8 mouse cellular contexts compared by ENCODE assay signal in genomic region chr1:57394051-57394450, GRCm38 (mm10). TPM values are rescaled to one million over a fixed set of nuclear protein-coding genes. Genes with fewer than 3 reads are reported as not detected.
DNase-seq lines count a peak whose midpoint lies in the region; ATAC-seq and TF ChIP-seq lines count a peak whose summit lies in the region.

No protein-coding gene starts in this region.

- H3K36me3 ChIP-seq in heart, adult 2 months (ENCODE audit: control insufficient read depth, insufficient read depth, low read length): 0 out of 2 replicates have a peak, but pooled peaks cover 2% of the 10 kb centered on the region
- peaks cover 51% of the 10 kb centered on the region for H3K36me3 ChIP-seq in lung, embryonic 14.5 days (ENCODE audit: insufficient read depth)

- peak; percentile 42 to 56; a peak in 2 of 4 replicates for ATAC-seq in hematopoietic stem cell, adult 5-6 weeks (replicated peaks in 1 of 2; ENCODE audit: insufficient read depth in 1 of 2, low FRiP score in 2 of 2, low TSS enrichment in 1 of 2, low read depth in 1 of 2, poor library complexity in 2 of 2, severe bottlenecking in 2 of 2)
- ATAC-seq in lung, embryonic 14.5 days (ENCODE audit: insufficient read depth): no peak

- H3K9ac ChIP-seq in heart, adult 2 months (ENCODE audit: low read depth, low read length): no peak overlapping the region
- no peak overlapping the region for H3K9ac ChIP-seq in lung, embryonic 14.5 days

- no peak overlapping the region for H3K27ac ChIP-seq in heart, adult 2 months
- H3K27ac ChIP-seq in lung, embryonic 14.5 days (ENCODE audit: low read depth): no peak overlapping the region

- H3K9me3 ChIP-seq in lung, embryonic 14.5 days (ENCODE audit: low read depth, low read length): no peaks in the 10 kb centered on the region

- H3K4me3 ChIP-seq in heart, adult 2 months: no peak overlapping the region
- no peak overlapping the region for H3K4me3 ChIP-seq in lung, embryonic 14.5 days (ENCODE audit: low read depth, low read length)

- H3K79me2 ChIP-seq in heart, adult 2 months (replicated peaks; ENCODE audit: control insufficient read depth, insufficient read depth, low read length): no peaks in the 10 kb centered on the region; the same call in 1 of the 2 replicates

- TF ChIP-seq CTCF in heart, adult 2 months (IDR thresholded peaks at IDR 0.05): peak; percentile 94
- peak; percentile 81 for TF ChIP-seq CTCF in lung, embryonic 14.5 days (IDR thresholded peaks at IDR 0.05; ENCODE audit: low read depth)

- 64% methylated on average over 3 of the region's 3 CpGs for WGBS in heart, adult 2 months
- WGBS in lung, embryonic 14.5 days: 64% methylated on average over 3 of the region's 3 CpGs

- H3K4me1 ChIP-seq in heart, adult 2 months (ENCODE audit: control insufficient read depth, insufficient read depth, low read length): no peaks in the 10 kb centered on the region
- H3K4me1 ChIP-seq in lung, embryonic 14.5 days (ENCODE audit: insufficient read depth): no peaks in the 10 kb centered on the region

- H3K4me2 ChIP-seq in lung, embryonic 14.5 days: no peak overlapping the region

- no peak for TF ChIP-seq POLR2A in heart, adult 2 months (IDR thresholded peaks at IDR 0.05; ENCODE audit: insufficient read depth, low read depth, low read length)

- DNase-seq in heart, adult 2 months: peak in 1 of 2 experiments; percentile 7
- DNase-seq in heart, postnatal 25 days (ENCODE audit: low spot score): no peak
- DNase-seq in urinary bladder, postnatal 14 days (ENCODE audit: low spot score): peak; percentile 48
- no peak for DNase-seq in urinary bladder, postnatal 10 days (ENCODE audit: low spot score)
- peak; percentile 53 to 65 for DNase-seq in cerebellum, adult 18-20 months
- DNase-seq in lung, embryonic 14.5 days: peak; percentile 73
- DNase-seq in thymus, postnatal 14 days: peak; percentile 59

- intact Hi-C loops in heart, adult 2 months (cut with DNase I): loop anchor here (5.0 kb wide), 1 partner anchor 1502 kb away; no protein-coding TSS in a partner anchor
- intact Hi-C loops in heart, postnatal 25 days (cut with DNase I): loop anchor here (5.0 kb wide), 1 partner anchor 1507 kb away; no protein-coding TSS in a partner anchor

- H3K27me3 ChIP-seq in heart, adult 2 months (ENCODE audit: control insufficient read depth, insufficient read depth, low read length): no peaks in the 10 kb centered on the region
- H3K27me3 ChIP-seq in lung, embryonic 14.5 days (ENCODE audit: insufficient read depth, low read length): no peaks in the 10 kb centered on the region

- no peak for TF ChIP-seq EP300 in heart, adult 2 months (IDR thresholded peaks at IDR 0.05; ENCODE audit: insufficient read depth, low read depth, low read length)

RNA-seq across cellular contexts. Expression of gene Maip1, which starts 12.1 kb away (rescaled TPM):
- 10 to 100 TPM; 10.4 to 11.2 TPM for total RNA-seq in heart, adult 2 months (2021)
- 6.4 and 6.9 TPM in 2 replicates for polyA plus RNA-seq in heart, adult 2 months (2012; rRNA removed)
- total RNA-seq in heart, postnatal 25 days (2021): 10 to 100 TPM; 10.8 to 10.9 TPM
- 12.7 and 12.9 TPM in 2 replicates for total RNA-seq in hematopoietic stem cell, adult 5-6 weeks (2017)
- polyA plus RNA-seq in lung, embryonic 14.5 days (2014; fragmentation: Nextera tagmentation; extraction: Ambion mirVana): 17.5 and 18.3 TPM in 2 replicates

RNA-seq across cellular contexts. Expression of gene Tyw5, which starts 12.8 kb away (rescaled TPM):
- 1 to 10 TPM; 5.7 to 5.9 TPM for total RNA-seq in heart, adult 2 months (2021)
- polyA plus RNA-seq in heart, adult 2 months (2012; rRNA removed): 2.7 and 7.4 TPM in 2 replicates
- total RNA-seq in heart, postnatal 25 days (2021): 1 to 10 TPM; 5.4 to 5.5 TPM
- 35.7 and 41.6 TPM in 2 replicates for total RNA-seq in hematopoietic stem cell, adult 5-6 weeks (2017)
- polyA plus RNA-seq in lung, embryonic 14.5 days (2014; fragmentation: Nextera tagmentation; extraction: Ambion mirVana): 27.3 and 30.2 TPM in 2 replicates

RNA-seq across cellular contexts. Expression of gene 1700066M21Rik, which starts 16.6 kb away (rescaled TPM):
- 1 to 10 TPM; 1.9 to 2.0 TPM for total RNA-seq in heart, adult 2 months (2021)
- 1.3 and 1.6 TPM in 2 replicates for polyA plus RNA-seq in heart, adult 2 months (2012; rRNA removed)
- total RNA-seq in heart, postnatal 25 days (2021): 1 to 10 TPM; 2.0 to 2.6 TPM
- total RNA-seq in hematopoietic stem cell, adult 5-6 weeks (2017): 11.9 and 13.4 TPM in 2 replicates
- polyA plus RNA-seq in lung, embryonic 14.5 days (2014; fragmentation: Nextera tagmentation; extraction: Ambion mirVana): 15.8 and 16.5 TPM in 2 replicates

Comparison
In these comparisons a context has a peak if more than half of its experiments do, and no peak if none do; other contexts are left out.
1. DNase-seq: peak in urinary bladder, postnatal 14 days (single experiment), cerebellum, adult 18-20 months (2 of 2), lung, embryonic 14.5 days (single experiment) and thymus, postnatal 14 days (single experiment); none in heart, postnatal 25 days (single experiment) and urinary bladder, postnatal 10 days (single experiment).